Mouse (Mus musculus) bone marrow macrophage, adult 2 months (primary cell): ENCODE measurements at regions not wholly inside any gene's neighbourhood (a gene's known extent, or its start where the extent isn't known, plus 50 kb on each side); places are given as distances from the start of the nearest gene placed in this dataset.

Source experiments
- CTCF ChIP-seq: IDR thresholded peaks from 2 replicates; pipeline ENCODE4 v1.5.1; 2012; ENCODE audit warnings: low read depth, mild to moderate bottlenecking, low read length, moderate library complexity
- POLR2A ChIP-seq: IDR thresholded peaks from 2 replicates; pipeline ENCODE4 v1.6.1; 2012; ENCODE audit warnings: mild to moderate bottlenecking, low read depth, low read length, borderline replicate concordance

DNA sequence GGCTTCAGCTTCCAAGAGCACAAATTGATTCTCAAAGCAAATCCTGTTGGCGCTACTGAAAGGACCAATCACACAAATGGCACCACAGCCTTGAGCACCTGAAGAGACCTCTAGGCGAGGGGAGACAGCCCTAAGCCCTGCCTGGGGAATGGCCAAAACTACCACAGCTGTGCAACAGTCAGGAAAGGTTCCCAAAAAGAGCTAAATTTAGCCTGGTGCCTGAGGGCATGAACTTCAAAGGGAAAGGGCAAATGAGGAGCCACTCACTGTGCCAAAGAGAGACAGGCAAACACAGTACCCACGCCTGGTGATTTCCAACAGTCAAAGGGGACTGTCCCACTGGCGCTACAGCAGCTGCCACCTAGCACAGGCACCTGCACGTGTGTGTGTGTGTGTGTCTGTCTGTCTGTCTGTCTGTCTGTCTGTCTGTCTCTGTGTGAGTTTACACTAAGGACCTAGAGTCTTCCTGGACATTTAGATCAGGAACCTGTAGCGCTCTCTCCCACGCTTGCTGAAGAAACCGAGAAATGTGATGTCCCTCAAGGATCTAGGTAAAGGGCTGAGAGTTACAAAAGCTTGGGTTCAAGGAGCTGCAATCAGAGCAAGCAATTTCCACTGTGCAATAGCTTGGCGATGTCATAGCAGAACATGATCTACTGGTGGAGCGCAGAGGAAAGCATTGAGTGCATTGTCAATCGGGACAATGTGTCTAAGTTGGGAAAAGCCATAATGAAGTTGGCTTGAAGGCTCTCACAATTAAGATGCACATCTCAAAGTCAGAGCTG lies 90.8 kb upstream of the Teddm2 start:
- TF ChIP-seq CTCF (no peak), POLR2A (no peak)
